Mouse (Mus musculus) spleen, adult 18-20 months (tissue): ENCODE results near the gene Batf.
"Not testable (repeated sequence)": the region's sequence is repeated elsewhere in the genome, so short reads cannot be mapped to it uniquely, and the experiment has no call there.

Source experiments
- DNase-seq, 2 experiments: peaks; one replicate each; pipeline ENCODE4 v3.0.0; 2022; ENCODE audit warnings: mixed read lengths in 2 of 2

The Batf gene

GRCm38 (mm10) chr12:85684411-85685275 lies 1.8 kb upstream of the Batf start:
- no peak for DNase-seq

- no peak for DNase-seq
Measured at GRCm38 (mm10) chr12:85687217-85687533, 706 bp downstream of the Batf start.

GRCm38 (mm10) chr12:85687846-85688245 lies 1.4 kb downstream of the Batf start:
- DNase-seq, result no peak

- DNase-seq, result no peak
Measured at GRCm38 (mm10) chr12:85695787-85696186, 9.3 kb downstream of the Batf start.

GRCm38 (mm10) chr12:85696436-85696835 lies 10.0 kb downstream of the Batf start:
- no peak for DNase-seq

- DNase-seq, result not testable (repeated sequence)
Measured at GRCm38 (mm10) chr12:85698179-85698578, 11.7 kb downstream of the Batf start.

- no peak for DNase-seq
Measured at GRCm38 (mm10) chr12:85700191-85700841, 13.8 kb downstream of the Batf start.

- no peak for DNase-seq
Measured at GRCm38 (mm10) chr12:85700842-85701223, 14.4 kb downstream of the Batf start.

GRCm38 (mm10) chr12:85702166-85703055 lies 15.9 kb downstream of the Batf start:
- no peak for DNase-seq

GRCm38 (mm10) chr12:85703507-85703906 lies 17.0 kb downstream of the Batf start:
- DNase-seq, result no peak

- DNase-seq, result peak in 1 of 2 experiments; percentile 18
Measured at GRCm38 (mm10) chr12:85704566-85704965, 18.1 kb downstream of the Batf start.

GRCm38 (mm10) chr12:85705002-85705830 lies 18.7 kb downstream of the Batf start:
- peak; percentile 74 to 81 for DNase-seq

- no peak for DNase-seq
Measured at GRCm38 (mm10) chr12:85705831-85706530, 19.5 kb downstream of the Batf start.

- no peak for DNase-seq
Measured at GRCm38 (mm10) chr12:85706906-85707305, 20.4 kb downstream of the Batf start.

GRCm38 (mm10) chr12:85707391-85707790 lies 20.9 kb downstream of the Batf start:
- no peak for DNase-seq

- no peak for DNase-seq
Measured at GRCm38 (mm10) chr12:85708556-85708955, 22.1 kb downstream of the Batf start.

GRCm38 (mm10) chr12:85710695-85711094 lies 24.2 kb downstream of the Batf start:
- DNase-seq, result peak in 1 of 2 experiments; percentile 24

- DNase-seq, result no peak
Measured at GRCm38 (mm10) chr12:85712587-85712986, 26.1 kb downstream of the Batf start.

- DNase-seq, result no peak
Measured at GRCm38 (mm10) chr12:85714126-85714525, 27.7 kb downstream of the Batf start.

GRCm38 (mm10) chr12:85725306-85725705 lies 38.8 kb downstream of the Batf start:
- DNase-seq, result no peak

- DNase-seq, result no peak
Measured at GRCm38 (mm10) chr12:85726729-85727397, 40.4 kb downstream of the Batf start.
